Mouse (Mus musculus) bone marrow macrophage, adult 2 months (primary cell): ENCODE data around the gene Mia2.

ENCODE experiments used
- CTCF ChIP-seq: IDR thresholded peaks from 2 replicates; pipeline ENCODE4 v1.5.1; 2012; ENCODE audit warnings: low read depth, mild to moderate bottlenecking, low read length, moderate library complexity
- POLR2A ChIP-seq: IDR thresholded peaks from 2 replicates; pipeline ENCODE4 v1.6.1; 2012; ENCODE audit warnings: mild to moderate bottlenecking, low read depth, low read length, borderline replicate concordance

GRCm38 (mm10) chr12:59084446-59084845 lies 11.2 kb upstream of the Mia2 start:
- no peak for TF ChIP-seq CTCF
- TF ChIP-seq POLR2A, result no peak
